Mouse (Mus musculus): ENCODE data around the gene Hs3st3a1.

DNA sequence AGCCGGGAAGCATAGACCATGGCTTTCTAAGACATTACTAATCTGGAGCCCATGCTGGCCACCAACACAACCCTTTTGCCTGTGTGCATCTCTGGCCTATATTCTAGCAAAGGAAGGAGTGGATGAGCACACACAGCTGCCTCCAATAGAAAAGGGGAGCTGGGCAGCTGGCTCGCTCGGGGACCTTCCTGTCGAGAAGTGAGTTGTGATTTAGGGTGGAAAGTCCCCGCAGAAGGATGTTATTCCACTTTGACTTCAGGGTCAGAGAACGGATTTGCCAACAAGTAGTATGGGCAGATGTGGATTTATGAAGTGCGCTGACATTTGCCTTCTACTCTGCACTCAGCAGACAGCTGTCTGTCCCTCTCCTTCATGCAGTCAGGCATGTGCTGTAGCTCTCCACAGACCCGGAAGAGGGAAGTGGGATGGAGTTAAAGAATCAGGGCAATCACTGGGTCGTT is 108.1 kb downstream of the Hs3st3a1 start:
- TF ChIP-seq CTCF (IDR thresholded peaks at IDR 0.05; ENCODE audit: insufficient read depth, low read length), result no peak
- no peak for TF ChIP-seq POLR2A (IDR thresholded peaks at IDR 0.05; ENCODE audit: borderline replicate concordance, extremely low read depth, low read depth, low read length)
